ENCODE assay signal across 10 mouse cellular contexts in the genomic region with DNA sequence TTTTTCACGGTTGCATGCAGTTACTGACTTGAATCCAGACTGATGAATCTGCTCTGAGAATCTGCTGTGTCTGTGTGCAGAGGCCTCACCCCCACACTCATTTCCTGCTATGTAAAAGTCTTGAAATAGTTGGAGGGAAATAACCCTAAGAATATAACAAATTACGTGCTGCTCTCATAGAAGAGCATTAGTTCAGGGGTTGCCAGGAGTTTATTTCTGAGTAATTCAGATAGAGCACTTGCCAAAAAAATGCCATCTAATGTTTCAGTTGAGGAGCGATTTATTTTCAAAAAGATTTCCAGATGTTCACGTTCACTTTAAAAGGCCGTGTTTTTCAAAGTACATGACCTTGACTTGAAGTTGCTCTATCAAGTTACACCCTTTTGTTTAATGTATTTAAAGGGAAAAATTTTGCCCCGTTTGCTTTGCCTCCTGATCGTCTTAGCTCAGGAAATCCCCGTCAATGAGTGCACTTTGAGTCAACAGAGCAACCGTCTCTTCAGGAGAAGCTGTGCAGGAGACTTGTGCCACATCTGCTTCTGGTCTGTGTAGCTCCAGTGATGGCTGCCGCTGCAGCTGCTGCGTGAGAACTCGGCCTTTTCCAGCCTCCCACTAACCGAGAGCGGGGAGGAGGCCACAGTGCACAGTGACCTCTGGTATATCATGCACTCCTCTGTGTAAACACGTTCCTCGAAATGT. TPM values are rescaled to one million over a fixed set of nuclear protein-coding genes. Genes with fewer than 3 reads are reported as not detected.
DNase-seq lines count a peak whose midpoint lies in the region; ATAC-seq and TF ChIP-seq lines count a peak whose summit lies in the region.
"Had no signal": no experiment of that assay in that cellular context is flagged by ENCODE, and none has a peak within 500 bp of the region (broad histone marks: within the 10 kb centered on the region; RNA-seq: fewer than 3 reads in every experiment).

No protein-coding gene starts in this region.

- no peaks in the 10 kb centered on the region for H3K9me3 ChIP-seq in heart, embryonic 10.5 days
- no peaks in the 10 kb centered on the region for H3K9me3 ChIP-seq in limb, embryonic 13.5 days
- H3K9me3 ChIP-seq: G1E; liver, embryonic 15.5 days had no signal

- H3K4me3 ChIP-seq in heart, embryonic 10.5 days: no peak overlapping the region
- no peak overlapping the region for H3K4me3 ChIP-seq in limb, embryonic 13.5 days
- no peak overlapping the region for H3K4me3 ChIP-seq in thymus, adult 2 months (ENCODE audit: control insufficient read depth, insufficient read depth, low read length)
- H3K4me3 ChIP-seq: liver, embryonic 15.5 days had no signal

- no peak for TF ChIP-seq CTCF in thymus, adult 2 months (IDR thresholded peaks at IDR 0.05; ENCODE audit: borderline replicate concordance, control insufficient read depth, extremely low read depth, insufficient read depth, low read length, poor library complexity)

- H3K27me3 ChIP-seq in heart, embryonic 10.5 days (ENCODE audit: insufficient read depth, poor library complexity, severe bottlenecking): no peaks in the 10 kb centered on the region
- H3K27me3 ChIP-seq in limb, embryonic 13.5 days: no peaks in the 10 kb centered on the region
- no peaks in the 10 kb centered on the region for H3K27me3 ChIP-seq in thymus, adult 2 months (ENCODE audit: control insufficient read depth, insufficient read depth, low read length)
- H3K27me3 ChIP-seq: liver, embryonic 15.5 days had no signal

- H3K4me1 ChIP-seq in heart, embryonic 10.5 days: peaks cover 3% of the 10 kb centered on the region
- H3K4me1 ChIP-seq in limb, embryonic 13.5 days: peaks cover 16% of the 10 kb centered on the region
- peaks cover 3% of the 10 kb centered on the region; the same call in 1 of the 2 replicates for H3K4me1 ChIP-seq in thymus, adult 2 months (replicated peaks; ENCODE audit: control insufficient read depth, insufficient read depth, low read length)
- H3K4me1 ChIP-seq: liver, embryonic 15.5 days had no signal

- peak overlapping the region; percentile 38 for H3K4me2 ChIP-seq in limb, embryonic 13.5 days (replicated peaks)
- H3K4me2 ChIP-seq: liver, embryonic 15.5 days had no signal

- H3K36me3 ChIP-seq in heart, embryonic 10.5 days: no peaks in the 10 kb centered on the region
- no peaks in the 10 kb centered on the region for H3K36me3 ChIP-seq in limb, embryonic 13.5 days
- H3K36me3 ChIP-seq in thymus, adult 2 months (ENCODE audit: control insufficient read depth, insufficient read depth, low read length): no peaks in the 10 kb centered on the region
- H3K36me3 ChIP-seq: G1E; liver, embryonic 15.5 days had no signal

- WGBS in heart, embryonic 10.5 days: 50% methylated on average over 16 of the region's 16 CpGs
- whole genome bisulfite sequencing in limb, embryonic 13.5 days: 14% methylated on average over 16 of the region's 16 CpGs
- WGBS in thymus, adult 2 months: 37% methylated on average over 16 of the region's 16 CpGs

- ATAC-seq in limb, embryonic 13.5 days (ENCODE audit: low FRiP score, low read depth): peak; percentile 89

- TF ChIP-seq POLR2A in thymus, adult 2 months (IDR thresholded peaks at IDR 0.05; ENCODE audit: control insufficient read depth, extremely low read depth, insufficient read depth, low read length, poor library complexity): no peak

- H3K27ac ChIP-seq in heart, embryonic 10.5 days: peak overlapping the region; percentile 52; the same call in 1 of the 2 replicates
- H3K27ac ChIP-seq in limb, embryonic 13.5 days: peak overlapping the region; percentile 84
- H3K27ac ChIP-seq in thymus, adult 2 months (ENCODE audit: control insufficient read depth, insufficient read depth, low read length): no peak overlapping the region
- H3K27ac ChIP-seq: liver, embryonic 15.5 days had no signal

- H3K9ac ChIP-seq in limb, embryonic 13.5 days: peak overlapping the region; percentile 26; the same call in 1 of the 2 replicates
- H3K9ac ChIP-seq: liver, embryonic 15.5 days had no signal

- DNase-seq in gastrocnemius, postnatal 10 days: peak; percentile 13
- DNase-seq in gastrocnemius, adult 18-20 months (ENCODE audit: low spot score): no peak
- DNase-seq in Muller cell, postnatal 12 days (ENCODE audit: inconsistent ontology term): peak; percentile 74
- DNase-seq in heart, embryonic 10.5 days (ENCODE audit: low spot score): no peak
- DNase-seq in yolk sac, embryonic 10.5 days (ENCODE audit: low spot score): peak; percentile 67
- DNase-seq in thymus, adult 2 months: no peak
- DNase-seq in urinary bladder, adult 18-20 months (ENCODE audit: low spot score in 2 of 2): no peak

RNA-seq across cellular contexts. Expression of gene Sec61g, which starts 50.9 kb away (rescaled TPM):
- total RNA-seq in gastrocnemius, postnatal 10 days (2021): 1 to 10 TPM; 2.3 to 5.5 TPM
- 1 to 10 TPM; 2.9 to 4.2 TPM for total RNA-seq in gastrocnemius, adult 18-20 months (2021)
- 37.4 and 38.9 TPM in 2 replicates for polyA plus RNA-seq in heart, embryonic 10.5 days (2016; fragmentation: Nextera tagmentation; extraction: Ambion mirVana)
- 44.2 and 46.8 TPM in 2 replicates for polyA plus RNA-seq in limb, embryonic 13.5 days (2015; fragmentation: Nextera tagmentation; extraction: Ambion mirVana)
- polyA plus RNA-seq in thymus, adult 2 months (2012; rRNA removed): 10.0 and 16.4 TPM in 2 replicates

Comparison
In these comparisons a context has a peak if more than half of its experiments do, and no peak if none do; other contexts are left out.
1. DNase-seq: peak in gastrocnemius, postnatal 10 days (single experiment), Muller cell, postnatal 12 days (single experiment) and yolk sac, embryonic 10.5 days (single experiment); none in gastrocnemius, adult 18-20 months (single experiment), heart, embryonic 10.5 days (single experiment), thymus, adult 2 months (single experiment) and urinary bladder, adult 18-20 months (0 of 2).